26 mouse cellular contexts compared by ENCODE assay signal in genomic region chr7:63871698-63872097, GRCm38 (mm10). TPM values are rescaled to one million over a fixed set of nuclear protein-coding genes. Genes with fewer than 3 reads are reported as not detected.
"Had no signal": no experiment of that assay in that cellular context is flagged by ENCODE, and none has a peak within 500 bp of the region (broad histone marks: within the 10 kb centered on the region; RNA-seq: fewer than 3 reads in every experiment).

No protein-coding gene starts in this region.

- H3K4me1 ChIP-seq: lung, embryonic 15.5 days; midbrain, embryonic 10.5 days; midbrain, embryonic 12.5 days; neural tube, embryonic 12.5 days; stomach, embryonic 15.5 days had no signal

- H3K36me3 ChIP-seq: lung, embryonic 15.5 days; midbrain, embryonic 10.5 days; midbrain, embryonic 12.5 days; neural tube, embryonic 12.5 days; stomach, embryonic 15.5 days had no signal

- H3K9ac ChIP-seq: liver, postnatal 0 days; lung, embryonic 15.5 days; midbrain, embryonic 12.5 days; neural tube, embryonic 12.5 days; stomach, embryonic 15.5 days had no signal

- ATAC-seq: liver, postnatal 0 days; lung, postnatal 0 days; midbrain, embryonic 16.5 days had no signal

- H3K9me3 ChIP-seq: lung, embryonic 15.5 days; midbrain, embryonic 10.5 days; midbrain, embryonic 12.5 days; neural tube, embryonic 12.5 days; stomach, embryonic 15.5 days had no signal

- H3K27me3 ChIP-seq: lung, embryonic 15.5 days; midbrain, embryonic 12.5 days; neural tube, embryonic 12.5 days; stomach, embryonic 15.5 days had no signal

- H3K4me2 ChIP-seq: lung, embryonic 15.5 days; midbrain, embryonic 12.5 days; neural tube, embryonic 12.5 days; stomach, embryonic 15.5 days had no signal

- H3K4me3 ChIP-seq: lung, embryonic 15.5 days; midbrain, embryonic 10.5 days; midbrain, embryonic 12.5 days; myocyte; neural tube, embryonic 12.5 days; stomach, embryonic 15.5 days had no signal

- H3K27ac ChIP-seq: lung, embryonic 15.5 days; macrophage; midbrain, embryonic 10.5 days; midbrain, embryonic 12.5 days; neural tube, embryonic 12.5 days; stomach, embryonic 15.5 days; stomach, postnatal 0 days had no signal

- DNase-seq: liver, postnatal 0 days; lung, adult 2 months; lung, postnatal 14 days; lung, postnatal 36 days; midbrain, embryonic 14.5 days; retina, postnatal 1 day; right cerebral cortex, adult 18-20 months; right cerebral cortex, postnatal 14 days; thymus, adult 2 months; thymus, postnatal 25 days; thymus, postnatal 4 days had no signal

RNA-seq across cellular contexts. Expression of gene E030018B13Rik, which starts 45.0 kb away (rescaled TPM):
- total RNA-seq: megakaryocyte, adult 5-6 weeks; megakaryocyte-erythroid progenitor cell, adult 5-6 weeks had no signal
- polyA plus RNA-seq: lung, adult 2 months; macrophage; midbrain, embryonic 10.5 days; midbrain, embryonic 12.5 days; midbrain, embryonic 14.5 days; midbrain, embryonic 16.5 days; spleen, adult 2 months; stomach, postnatal 0 days; testis, adult 2 months; thymus, adult 2 months; urinary bladder, adult 2 months had no signal
